Mouse (Mus musculus) cerebellum, adult 11-12 months (tissue): Measurements from ENCODE around the gene Stk24.

Experiments
- DNase-seq: peaks from one replicate; pipeline ENCODE4 v3.0.0; 2022

Stk24 gene

DNA sequence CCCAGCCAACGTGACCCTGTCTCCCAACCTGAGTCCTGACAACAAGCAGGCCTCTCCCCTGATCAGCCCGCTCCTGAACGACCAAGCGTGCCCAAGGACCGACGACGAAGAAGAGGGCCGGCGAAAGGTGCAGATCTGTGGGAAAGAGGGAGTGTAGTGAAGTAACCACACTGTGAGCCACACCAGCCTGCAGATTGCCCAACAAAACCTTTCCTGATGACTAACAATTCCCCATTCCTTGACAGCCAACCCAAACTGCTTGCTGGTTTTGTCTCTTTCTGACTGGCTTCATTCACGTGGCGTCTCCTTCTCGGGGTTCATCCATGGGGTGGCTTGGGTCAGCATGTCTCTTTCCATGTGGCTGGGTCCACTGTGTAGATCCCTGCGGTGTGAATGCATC is 124.3 kb downstream of the Stk24 start:
- DNase-seq: no peak

DNA sequence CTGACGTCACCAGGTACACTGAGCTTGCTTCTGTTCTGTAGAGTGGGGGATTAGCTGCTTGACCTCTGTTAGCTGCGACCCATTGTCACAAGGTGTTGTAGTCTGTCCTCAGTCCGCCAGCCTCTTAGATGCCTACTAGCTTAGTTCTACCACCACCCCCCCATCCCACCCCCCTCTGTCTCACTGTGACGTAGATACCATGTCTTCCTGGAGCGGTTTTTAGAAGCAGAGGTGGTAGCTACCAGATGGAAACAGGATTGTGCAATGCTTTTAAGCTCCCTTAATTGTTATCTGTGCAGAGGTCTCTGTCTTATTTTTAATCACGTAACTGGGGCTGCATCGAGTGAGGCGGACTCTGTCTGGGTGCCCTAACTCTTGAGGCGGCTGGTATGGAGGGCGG is 124.9 kb downstream of the Stk24 start:
- DNase-seq: no peak

DNA sequence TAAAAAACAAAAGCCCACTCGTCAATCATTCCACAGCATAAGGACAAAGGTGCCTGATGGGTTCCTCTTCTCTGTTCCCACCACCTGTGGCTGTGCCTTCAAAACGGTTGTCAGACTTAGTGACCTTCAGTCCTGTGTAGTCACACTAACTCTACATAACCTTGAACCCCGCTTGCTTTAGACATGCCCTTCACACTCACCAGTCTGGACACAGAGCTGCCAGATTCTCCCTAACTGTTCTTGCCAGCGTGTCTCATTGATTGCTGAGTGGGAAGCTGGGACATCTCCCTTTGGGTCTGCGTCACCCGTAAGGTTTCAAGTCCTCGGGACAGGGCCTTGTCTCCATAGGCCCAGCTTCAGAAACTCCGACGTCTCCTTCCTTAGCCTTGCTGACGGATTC is 127.3 kb downstream of the Stk24 start:
- no peak for DNase-seq

DNA sequence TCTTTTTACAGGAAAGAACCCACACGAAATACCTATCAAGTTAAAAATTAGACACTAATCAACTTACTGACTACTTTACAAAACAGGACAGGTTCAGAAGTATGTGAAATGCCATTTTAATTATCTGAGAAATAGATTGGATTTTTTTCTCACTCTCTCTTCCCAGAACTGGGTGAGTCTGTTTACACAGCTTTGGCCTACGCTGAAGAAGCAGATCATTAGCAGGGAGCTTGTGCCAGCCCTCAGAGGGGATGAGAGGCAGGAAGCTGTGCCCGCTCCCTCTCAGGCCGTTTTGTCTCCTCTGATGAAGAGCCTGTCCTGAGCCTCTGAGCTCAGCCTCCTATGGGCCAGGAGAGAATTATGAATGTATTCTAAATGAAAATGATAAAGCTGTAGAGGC is 128.1 kb downstream of the Stk24 start:
- DNase-seq: no peak

DNA sequence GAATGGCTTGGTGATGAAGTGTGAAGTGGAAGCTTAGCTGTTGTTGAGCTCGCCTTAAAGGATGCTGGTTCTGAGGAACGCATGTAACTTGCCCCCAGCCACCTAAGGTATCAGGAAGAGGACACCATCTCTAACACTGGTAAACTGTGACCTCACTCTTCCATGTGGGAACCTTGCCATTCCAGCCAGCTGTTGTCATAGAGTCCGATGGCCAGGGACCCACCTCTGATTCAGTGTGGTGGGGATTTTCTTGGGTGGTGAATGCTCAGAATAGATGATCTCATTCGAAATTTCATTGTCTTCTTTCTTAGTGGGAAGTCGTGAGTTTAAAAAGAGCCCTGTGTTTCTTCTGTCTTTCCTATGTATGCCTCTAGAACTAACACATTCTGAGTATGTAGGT is 128.7 kb downstream of the Stk24 start:
- no peak for DNase-seq

DNA sequence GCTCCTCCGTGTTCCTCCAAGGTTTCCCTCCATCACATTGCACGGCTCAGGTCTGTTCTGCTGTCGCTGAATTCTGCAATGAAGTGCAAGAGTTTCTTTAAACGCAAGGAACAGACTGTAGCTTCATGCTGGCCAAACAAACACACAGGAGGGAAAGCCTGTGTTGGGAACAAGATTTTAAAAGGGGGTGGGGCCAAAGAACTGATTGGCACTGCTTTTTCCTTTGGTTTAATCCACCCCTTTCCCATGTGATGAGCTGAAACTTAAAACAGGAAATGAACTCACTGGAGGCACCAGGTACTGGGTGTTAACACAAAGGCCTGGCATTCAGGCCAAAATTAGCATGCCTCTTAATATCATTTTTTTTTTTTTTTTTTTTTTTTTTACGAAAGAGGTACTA is 131.5 kb downstream of the Stk24 start:
- no peak for DNase-seq

DNA sequence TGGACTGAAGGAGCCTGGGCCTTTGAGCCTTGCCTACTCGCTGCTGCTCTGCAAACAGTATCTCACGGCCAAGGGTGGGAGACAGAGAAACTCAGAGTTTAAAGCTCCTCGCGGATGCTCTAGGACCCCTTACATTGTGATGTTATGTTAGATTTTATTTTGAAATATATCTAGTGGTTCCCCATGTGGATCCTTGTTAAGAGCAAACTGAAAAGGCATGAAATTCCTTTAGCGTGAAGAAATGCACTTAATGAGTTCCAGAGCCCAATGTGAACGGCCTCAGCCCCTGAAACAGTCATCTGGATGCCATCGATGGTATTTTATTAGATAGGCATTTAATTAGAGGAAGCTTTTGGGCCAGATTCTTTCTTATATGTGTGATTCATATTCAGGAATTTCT is 132.5 kb downstream of the Stk24 start:
- no peak for DNase-seq

DNA sequence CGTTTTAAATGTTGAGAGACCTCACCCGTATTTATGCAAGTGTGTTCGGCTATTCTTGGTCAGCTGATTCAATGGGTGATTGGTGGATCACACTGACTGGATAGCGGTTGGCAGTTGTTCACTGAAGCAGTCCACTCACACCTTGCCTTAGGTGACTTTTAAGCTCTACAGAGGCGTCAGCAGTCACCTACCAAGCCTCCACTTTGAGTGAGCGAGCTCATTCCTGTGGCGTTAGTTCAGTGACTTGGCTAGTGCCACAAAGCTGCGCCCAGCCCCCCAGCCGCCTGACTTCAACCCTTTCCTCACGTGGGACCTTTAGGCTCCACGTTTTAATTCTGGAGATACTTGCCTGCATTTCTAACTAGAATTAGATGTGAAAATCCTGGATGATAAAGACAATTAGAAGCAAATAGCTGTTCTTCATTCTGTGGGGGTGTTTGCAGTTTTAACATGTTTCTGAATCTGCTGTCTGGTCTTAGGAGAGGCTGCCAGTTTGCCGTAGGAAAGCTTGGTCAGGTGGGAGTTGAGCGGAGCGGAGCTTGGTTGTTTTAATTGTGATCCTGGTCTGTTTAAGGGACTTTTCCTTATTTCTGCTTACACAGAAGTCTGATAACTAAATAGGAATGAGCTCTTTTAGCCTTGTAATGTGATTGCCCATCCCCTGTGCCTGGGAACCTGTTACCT is 133.6 kb downstream of the Stk24 start:
- no peak for DNase-seq

DNA sequence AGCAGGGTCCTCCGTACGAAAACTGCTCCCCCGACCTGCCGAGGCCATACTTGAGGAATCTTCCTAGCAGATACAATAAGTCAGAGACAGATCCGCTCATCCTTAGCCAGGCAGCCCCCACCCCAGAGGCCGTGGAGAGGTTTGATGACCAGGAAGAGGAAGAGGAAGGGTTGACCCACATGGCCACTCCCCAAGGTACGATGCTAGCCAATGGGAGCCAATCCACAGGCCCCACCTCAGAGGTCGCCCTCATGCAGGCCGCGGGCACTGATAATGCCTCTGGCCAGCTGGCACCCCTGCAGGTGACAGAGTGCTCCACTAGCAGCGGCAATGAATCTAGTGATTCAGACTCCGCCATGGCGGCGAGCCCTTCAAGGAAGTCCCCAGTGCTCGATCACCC is 135.7 kb downstream of the Stk24 start:
- DNase-seq: no peak

DNA sequence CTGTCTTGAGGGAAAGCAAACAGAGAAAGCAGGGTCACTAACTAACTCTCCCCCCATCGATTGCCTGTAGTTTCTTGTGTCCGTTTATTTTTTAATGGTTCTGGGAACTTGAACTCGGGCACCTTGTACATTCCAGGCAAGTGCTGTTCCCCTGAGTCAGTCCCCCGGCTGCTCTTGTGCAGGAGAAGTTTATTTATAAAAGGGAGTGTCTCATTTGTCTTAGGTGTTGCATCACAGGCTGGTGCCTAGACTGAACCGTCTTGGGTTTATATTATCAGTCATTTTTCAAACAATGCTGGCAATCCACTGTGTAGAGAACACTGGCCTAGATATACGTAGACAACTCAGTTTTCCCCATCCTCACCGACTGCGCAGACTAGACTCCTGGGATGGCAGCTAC is 140.4 kb downstream of the Stk24 start:
- no peak for DNase-seq

DNA sequence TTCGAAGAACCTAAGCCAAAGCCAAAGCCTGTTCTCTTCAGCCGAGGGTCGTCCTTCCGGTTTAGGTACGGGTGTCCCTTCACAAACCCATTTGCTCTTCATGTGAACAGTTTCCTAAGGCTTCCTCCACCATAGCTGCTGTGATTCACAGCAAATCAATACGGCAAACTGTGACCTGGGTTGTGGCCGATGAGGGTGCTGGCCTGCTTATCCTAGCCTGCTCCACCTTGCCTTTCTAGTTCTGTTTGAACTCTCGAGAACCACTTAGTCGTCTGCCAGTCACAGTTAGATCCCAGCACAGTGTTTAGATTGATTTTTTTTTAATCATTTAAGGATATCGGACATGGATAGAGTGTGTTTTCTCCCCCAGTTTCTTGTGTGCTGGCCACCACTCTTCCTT is 141.1 kb downstream of the Stk24 start:
- DNase-seq: no peak

DNA sequence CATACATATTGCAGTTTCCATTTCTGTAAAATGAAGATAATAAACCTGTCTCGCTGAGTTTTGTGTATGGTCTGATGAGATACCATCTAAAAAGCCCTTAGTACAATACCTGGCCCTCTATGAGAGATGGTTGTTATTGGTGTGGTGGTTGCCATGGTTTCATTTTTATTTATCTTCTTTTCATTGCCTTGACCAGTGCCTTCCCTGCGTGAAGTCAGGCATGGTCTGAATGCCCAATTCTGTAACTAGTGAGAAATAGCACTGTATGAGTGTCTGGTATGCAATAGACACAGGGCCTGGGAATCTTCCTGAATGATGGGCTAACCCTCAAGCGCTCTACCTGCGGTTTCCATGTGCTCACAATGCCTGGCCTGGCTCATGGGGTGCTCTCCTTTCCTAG is 143.1 kb downstream of the Stk24 start:
- no peak for DNase-seq
